Mouse (Mus musculus) cerebellum, adult 2 months (tissue): ENCODE results near the gene Tmem106c.

Experiments
- CTCF ChIP-seq: fragments of 200-500 bp; IDR thresholded peaks from 2 replicates; pipeline ENCODE4 v1.5.1; 2011; ENCODE audit warnings: low read depth, mild to moderate bottlenecking, control low read depth, low read length, moderate library complexity, borderline replicate concordance; ENCODE audit not compliant: insufficient read depth
- POLR2A ChIP-seq: fragments of 200-500 bp; IDR thresholded peaks from 2 replicates; pipeline ENCODE4 v1.6.1; 2011; ENCODE audit warnings: low read length, control low read depth, borderline replicate concordance; ENCODE audit not compliant: insufficient read depth

DNA sequence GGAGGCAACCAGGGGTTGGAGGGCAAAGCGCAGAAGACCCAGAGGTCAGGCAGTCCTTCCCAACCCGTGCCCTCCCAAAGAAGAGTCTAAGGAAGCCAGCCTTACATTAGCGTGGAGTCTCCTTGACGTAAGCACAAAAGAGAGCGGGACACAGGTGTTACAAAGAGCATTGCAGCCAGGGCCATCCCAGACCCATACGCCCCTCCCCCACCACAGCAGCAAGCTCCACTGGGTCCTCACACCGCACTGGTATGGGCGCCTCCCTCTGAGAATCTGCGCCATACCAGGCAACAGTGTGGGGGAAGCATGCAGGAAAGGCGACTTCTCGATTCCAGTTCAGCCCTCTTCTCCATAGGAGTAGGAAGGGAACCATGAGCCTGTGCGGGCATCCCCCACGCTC lies 35.5 kb downstream of the Tmem106c start:
- no peak for TF ChIP-seq POLR2A
- TF ChIP-seq CTCF, result no peak
